Comparison of ENCODE assay signal across 29 mouse cellular contexts in genomic region chr16:85312018-85312417, GRCm38 (mm10).
"Had no signal": no experiment of that assay in that cellular context is flagged by ENCODE, and none has a peak within 500 bp of the region (broad histone marks: within the 10 kb centered on the region; RNA-seq: fewer than 3 reads in every experiment).

No protein-coding gene starts in this region.

- DNase-seq: left cerebral cortex, postnatal 4 days; liver; liver, embryonic 13.5 days; liver, postnatal 0 days; lung, adult 18-20 months; lung, adult 2 months; lung, embryonic 14.5 days; lung, postnatal 10 days; lung, postnatal 14 days; lung, postnatal 36 days; lung, postnatal 4 days; midbrain, embryonic 14.5 days had no signal

- H3K36me3 ChIP-seq: limb, embryonic 10.5 days; limb, embryonic 12.5 days; limb, embryonic 13.5 days; limb, embryonic 15.5 days; liver, embryonic 12.5 days; liver, embryonic 13.5 days; liver, embryonic 15.5 days; lung, embryonic 15.5 days; midbrain, embryonic 10.5 days; midbrain, embryonic 12.5 days; midbrain, embryonic 13.5 days; midbrain, embryonic 15.5 days had no signal

- H3K27ac ChIP-seq: left cerebral cortex, adult 2 months; limb, embryonic 10.5 days; limb, embryonic 12.5 days; limb, embryonic 13.5 days; limb, embryonic 15.5 days; liver, embryonic 12.5 days; liver, embryonic 13.5 days; liver, embryonic 14.5 days; liver, embryonic 15.5 days; lung, embryonic 15.5 days; macrophage; midbrain, embryonic 10.5 days; midbrain, embryonic 12.5 days; midbrain, embryonic 13.5 days; midbrain, embryonic 15.5 days had no signal

- H3K27me3 ChIP-seq: limb, embryonic 12.5 days; limb, embryonic 13.5 days; limb, embryonic 15.5 days; liver, embryonic 12.5 days; liver, embryonic 13.5 days; liver, embryonic 15.5 days; lung, embryonic 15.5 days; midbrain, embryonic 12.5 days; midbrain, embryonic 13.5 days; midbrain, embryonic 15.5 days had no signal

- H3K4me1 ChIP-seq: limb, embryonic 12.5 days; limb, embryonic 13.5 days; limb, embryonic 15.5 days; liver, embryonic 12.5 days; liver, embryonic 13.5 days; liver, embryonic 15.5 days; lung, embryonic 15.5 days had no signal

- ATAC-seq: liver, embryonic 12.5 days; liver, postnatal 0 days; lung, postnatal 0 days; midbrain, embryonic 13.5 days; midbrain, embryonic 15.5 days; midbrain, embryonic 16.5 days had no signal

- H3K9me3 ChIP-seq: limb, embryonic 10.5 days; limb, embryonic 12.5 days; limb, embryonic 13.5 days; limb, embryonic 15.5 days; liver, embryonic 12.5 days; liver, embryonic 13.5 days; liver, embryonic 15.5 days; lung, embryonic 15.5 days; midbrain, embryonic 10.5 days; midbrain, embryonic 12.5 days; midbrain, embryonic 13.5 days; midbrain, embryonic 15.5 days had no signal

- H3K4me3 ChIP-seq: left cerebral cortex, adult 2 months; limb, embryonic 10.5 days; limb, embryonic 12.5 days; limb, embryonic 13.5 days; limb, embryonic 15.5 days; liver, embryonic 12.5 days; liver, embryonic 13.5 days; liver, embryonic 15.5 days; lung, embryonic 15.5 days; midbrain, embryonic 10.5 days; midbrain, embryonic 12.5 days; midbrain, embryonic 13.5 days; midbrain, embryonic 15.5 days; myocyte had no signal
